Mouse (Mus musculus) ES-E14 (cell line): ENCODE measurements around the gene Ints3. TPM values are rescaled to one million over a fixed set of nuclear protein-coding genes. Genes with fewer than 3 reads are reported as not detected.

ENCODE experiments used
- DNase-seq: peaks from one replicate; pipeline ENCODE4 v3.0.0-alpha.2; 2013; ENCODE audit warnings: low read depth, low spot score
- H3K27ac ChIP-seq: 2 replicates; pipeline ENCODE4 v1.5.1; 2012; ENCODE audit warnings: low read depth, mild to moderate bottlenecking, low read length, moderate library complexity, mixed read lengths; ENCODE audit not compliant: poor library complexity, insufficient read depth, severe bottlenecking
- H3K36me3 ChIP-seq: 2 replicates; pipeline ENCODE4 v1.6.1; 2012; ENCODE audit warnings: mild to moderate bottlenecking, low read length, moderate library complexity, mixed read lengths; ENCODE audit not compliant: control insufficient read depth, poor library complexity, insufficient read depth, severe bottlenecking
- H3K4me1 ChIP-seq, 2 experiments: fragments of 150-350 bp in 1 of 2; sonication (generic) in 1 of 2; 2 replicates each; pipeline ENCODE4 v1.6.1; 2012; ENCODE audit warnings: low read length in 2 of 2, mild to moderate bottlenecking in 1 of 2, mixed read lengths in 1 of 2; ENCODE audit not compliant: control insufficient read depth in 2 of 2, insufficient read depth in 2 of 2, poor library complexity in 1 of 2
- H3K4me3 ChIP-seq, 2 experiments: fragments of 150-350 bp in 1 of 2; sonication (generic) in 1 of 2; 2 replicates each; pipeline ENCODE4 v1.5.1; 2012; ENCODE audit warnings: low read length in 2 of 2, low read depth in 1 of 2, mild to moderate bottlenecking in 1 of 2, mixed read lengths in 1 of 2; ENCODE audit not compliant: insufficient read depth in 1 of 2, poor library complexity in 1 of 2, severe bottlenecking in 1 of 2
- H3K9ac ChIP-seq: 2 replicates; pipeline ENCODE4 v1.6.1; 2012; ENCODE audit warnings: low read depth, mild to moderate bottlenecking, low read length, mixed read lengths; ENCODE audit not compliant: poor library complexity, insufficient read depth, severe bottlenecking
- H3K9me3 ChIP-seq: fragments of 150-350 bp; sonication (generic); 2 replicates; pipeline ENCODE4 v1.6.1; 2012; ENCODE audit warnings: low read depth, mild to moderate bottlenecking, low read length; ENCODE audit not compliant: control insufficient read depth, insufficient read depth
- CHD2 ChIP-seq: IDR thresholded peaks from 2 replicates; pipeline ENCODE4 v1.6.1; 2014; ENCODE audit warnings: mild to moderate bottlenecking, low read depth, low read length, inconsistent platforms
- HCFC1 ChIP-seq: IDR thresholded peaks from 2 replicates; pipeline ENCODE4 v1.6.1; 2012; ENCODE audit warnings: low read length, inconsistent platforms, borderline replicate concordance; ENCODE audit not compliant: insufficient read depth
- MAFK ChIP-seq: IDR thresholded peaks from 2 replicates; pipeline ENCODE4 v1.6.1; 2014; ENCODE audit warnings: mild to moderate bottlenecking, low read depth, low read length, inconsistent platforms; ENCODE audit not compliant: insufficient read depth
- ZC3H11A ChIP-seq: IDR thresholded peaks from 2 replicates; pipeline ENCODE4 v1.6.1; 2012; ENCODE audit warnings: low read depth, mild to moderate bottlenecking, inconsistent platforms, low read length, borderline replicate concordance
- ZNF384 ChIP-seq: IDR thresholded peaks from 2 replicates; pipeline ENCODE4 v1.6.1; 2012; ENCODE audit warnings: low read depth, low read length, inconsistent platforms
- in situ Hi-C, 2 experiments: fragments of 600-800 bp; cut with MboI; formaldehyde crosslinking; loops; one replicate each; pipeline ENCODE4 v1.15.1; 2025; ENCODE audit warnings: low sequenced_read_pairs in 2 of 2, inconsistent platforms in 1 of 2; ENCODE audit not compliant: unreplicated experiment in 2 of 2
- total RNA-seq: library from RNA; depleted of rRNA; stranded (reverse); fragments of 300-350 nt; gene quantifications from 2 replicates; pipeline ENCODE4 v1.2.3, GENCODE M21; 2012

Ints3 gene
- total RNA-seq, 1 experiment, result 62.7 TPM

DNA sequence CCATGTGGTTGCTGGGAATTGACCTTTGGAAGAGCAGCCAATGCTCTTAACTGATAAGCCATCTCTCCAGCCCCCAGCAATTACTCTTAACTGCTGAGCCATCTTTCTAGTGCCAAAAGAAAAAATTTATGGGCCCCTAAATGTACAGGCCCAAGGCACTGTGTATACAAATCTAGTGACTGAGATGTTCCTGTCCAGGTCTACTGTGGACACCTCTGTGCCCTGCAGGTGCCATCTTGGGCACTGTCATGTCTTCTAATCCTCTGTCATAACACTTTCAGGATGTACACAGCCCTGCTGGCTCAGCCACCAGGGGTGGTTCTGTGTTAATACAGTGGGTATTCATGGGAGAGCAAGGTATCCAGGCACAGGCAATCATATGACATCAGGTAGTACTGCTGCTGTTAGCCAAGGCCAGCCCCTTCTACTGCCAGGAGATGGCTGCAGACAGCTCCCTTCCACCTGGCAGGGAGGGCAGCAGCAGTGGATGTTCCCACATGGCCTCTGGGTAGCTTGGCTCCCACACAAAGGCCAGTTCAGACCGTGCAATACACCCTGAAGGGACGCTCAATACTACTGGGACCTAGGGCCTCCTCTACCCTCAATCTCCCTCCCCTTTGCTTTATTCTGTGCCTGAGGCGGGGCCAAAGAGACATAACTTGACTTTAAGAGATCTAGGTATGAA lies 57.7 kb downstream of the Ints3 start:
- Histone ChIP-seq H3K27ac (no peak overlapping the region), H3K9ac (no peak overlapping the region), H3K4me1 (0 out of 4 replicates have a peak, but pooled peaks cover 0 to 2% of the 10 kb centered on the region in 2 experiments), H3K9me3 (no peaks in the 10 kb centered on the region), H3K4me3 (no peak overlapping the region), H3K36me3 (no peaks in the 10 kb centered on the region)
- no peak for DNase-seq
- TF ChIP-seq ZNF384 (no peak), HCFC1 (no peak), CHD2 (no peak), MAFK (no peak), ZC3H11A (no peak)
- in situ Hi-C loops, result no loop called here

GRCm38 (mm10) chr3:90374368-90374767 lies 59.1 kb downstream of the Ints3 start:
- H3K36me3 ChIP-seq, result no peaks in the 10 kb centered on the region
- H3K9me3 ChIP-seq, result no peaks in the 10 kb centered on the region
- no peak overlapping the region for H3K27ac ChIP-seq
- no peak overlapping the region for H3K4me3 ChIP-seq
- H3K4me1 ChIP-seq, result 0 out of 4 replicates have a peak, but pooled peaks cover 0 to 2% of the 10 kb centered on the region in 2 experiments
- H3K9ac ChIP-seq, result no peak overlapping the region
- DNase-seq, result no peak
- in situ Hi-C loops, result no loop called here
- TF ChIP-seq HCFC1 (no peak), CHD2 (no peak), ZC3H11A (no peak), ZNF384 (no peak), MAFK (no peak)

DNA sequence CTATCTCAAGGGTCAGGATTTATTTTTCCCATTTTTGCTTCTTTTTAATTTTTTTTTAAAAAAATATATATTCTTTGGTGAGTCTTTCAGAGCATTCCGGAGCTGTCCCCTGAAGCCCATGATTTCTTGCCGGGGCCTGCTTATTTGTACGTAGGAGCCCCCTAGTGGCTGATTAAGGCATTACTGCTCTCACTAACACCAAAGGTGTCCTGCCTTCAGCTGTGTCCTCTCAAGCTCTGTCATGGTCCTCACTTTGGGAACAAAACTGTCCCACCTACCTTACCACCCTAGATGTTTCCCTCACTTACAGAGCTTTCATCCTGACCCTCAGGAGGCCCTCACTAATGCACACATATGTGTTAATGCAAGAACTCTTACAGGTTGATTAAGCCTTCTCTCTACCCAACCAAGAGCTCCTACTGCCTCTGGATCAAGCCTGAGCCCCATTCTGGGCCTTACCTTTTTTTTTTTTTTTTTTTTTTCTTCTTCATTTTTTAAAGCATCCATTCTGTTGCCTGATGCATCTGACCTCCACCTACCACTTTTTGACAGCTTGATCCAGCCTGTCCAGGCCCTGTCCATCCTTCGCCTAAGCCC lies 59.9 kb downstream of the Ints3 start:
- peak; percentile 75 for DNase-seq
- in situ Hi-C loops, result no loop called here
- Histone ChIP-seq H3K9me3 (no peaks in the 10 kb centered on the region), H3K4me3 (no peak overlapping the region), H3K9ac (no peak overlapping the region), H3K27ac (no peak overlapping the region), H3K4me1 (0 out of 4 replicates have a peak, but pooled peaks cover 0 to 2% of the 10 kb centered on the region in 2 experiments), H3K36me3 (no peaks in the 10 kb centered on the region)
- TF ChIP-seq ZNF384 (peak; percentile 22; the same call in 1 of the 2 replicates), CHD2 (no peak)

- H3K9ac ChIP-seq, result no peak overlapping the region
- TF ChIP-seq MAFK, result no peak
- TF ChIP-seq HCFC1, result no peak
- TF ChIP-seq ZNF384, result no peak
- TF ChIP-seq CHD2, result no peak
- TF ChIP-seq ZC3H11A, result no peak
- in situ Hi-C loops, result no loop called here
Measured at GRCm38 (mm10) chr3:90372817-90373216, 60.6 kb downstream of the Ints3 start.

More at GRCm38 (mm10) chr3:90372817-90373216, 60.6 kb downstream of the Ints3 start:
- Histone ChIP-seq H3K27ac (no peak overlapping the region), H3K36me3 (no peaks in the 10 kb centered on the region), H3K9me3 (no peaks in the 10 kb centered on the region), H3K4me3 (no peak overlapping the region), H3K4me1 (no peaks in the 10 kb centered on the region)
- DNase-seq, result no peak
